ENCODE assay signal across 8 mouse cellular contexts in genomic region chr9:45429951-45430697, GRCm38 (mm10). TPM values are rescaled to one million over a fixed set of nuclear protein-coding genes. Genes with fewer than 3 reads are reported as not detected.
A peak's percentile ranks its signal among the peaks of the same experiment; 100 is the strongest.
DNase-seq lines count a peak whose midpoint lies in the region; ATAC-seq and TF ChIP-seq lines count a peak whose summit lies in the region.

No protein-coding gene starts in this region.

- H3K4me2 ChIP-seq in heart, embryonic 12.5 days: peak overlapping the region; percentile 73
- peak overlapping the region; percentile 87 for H3K4me2 ChIP-seq in midbrain, postnatal 0 days (ENCODE audit: low read depth, low read length, poor library complexity, severe bottlenecking)

- H3K9me3 ChIP-seq in heart, embryonic 12.5 days (replicated peaks): no peaks in the 10 kb centered on the region
- no peaks in the 10 kb centered on the region for H3K9me3 ChIP-seq in ES-Bruce4 (replicated peaks; ENCODE audit: control insufficient read depth, insufficient read depth, low read length, poor library complexity, severe bottlenecking)
- no peaks in the 10 kb centered on the region for H3K9me3 ChIP-seq in midbrain, postnatal 0 days (ENCODE audit: low read length)

- ATAC-seq in heart, embryonic 12.5 days (ENCODE audit: insufficient number of reproducible peaks, low FRiP score): no peak
- ATAC-seq in midbrain, postnatal 0 days (ENCODE audit: low FRiP score): peak; percentile 41

- WGBS in heart, embryonic 12.5 days: 2% methylated on average over 53 of the region's 54 CpGs
- 2% methylated on average over 43 of the region's 54 CpGs for WGBS in midbrain, postnatal 0 days

- no peak for TF ChIP-seq POLR2A in ES-Bruce4 (IDR thresholded peaks at IDR 0.05; ENCODE audit: insufficient read depth, low read length)

- H3K4me1 ChIP-seq in heart, embryonic 12.5 days (replicated peaks): peaks cover 16% of the 10 kb centered on the region
- no peaks in the 10 kb centered on the region for H3K4me1 ChIP-seq in ES-Bruce4 (ENCODE audit: control insufficient read depth, insufficient read depth, low read length)
- peaks cover 12% of the 10 kb centered on the region; the same call in 1 of the 2 replicates for H3K4me1 ChIP-seq in midbrain, postnatal 0 days (ENCODE audit: insufficient read depth, low read length)

- intact Hi-C loops in heart, postnatal 14 days (cut with DNase I): no loop called here

- 0 out of 2 replicates have a peak overlapping the region, but pooled peaks have one; percentile 28 for H3K9ac ChIP-seq in heart, embryonic 12.5 days
- H3K9ac ChIP-seq in ES-Bruce4 (ENCODE audit: low read depth, poor library complexity, severe bottlenecking): peak overlapping the region; percentile 76
- peak overlapping the region; percentile 76 for H3K9ac ChIP-seq in midbrain, postnatal 0 days (replicated peaks; ENCODE audit: low read length, poor library complexity, severe bottlenecking)

- no peak for TF ChIP-seq CTCF in ES-Bruce4 (IDR thresholded peaks at IDR 0.05; ENCODE audit: low read depth, low read length)
- TF ChIP-seq CTCF in midbrain, postnatal 0 days (IDR thresholded peaks at IDR 0.05): no peak

- H3K4me3 ChIP-seq in heart, embryonic 12.5 days: peak overlapping the region; percentile 40
- peak overlapping the region; percentile 93 for H3K4me3 ChIP-seq in ES-Bruce4 (ENCODE audit: low read depth, low read length)
- H3K4me3 ChIP-seq in midbrain, postnatal 0 days (ENCODE audit: low read depth, low read length): peak overlapping the region; percentile 77

- DNase-seq in heart, postnatal 14 days: no peak
- peak; percentile 39 for DNase-seq in embryo, embryonic 9.5 days (ENCODE audit: extremely low spot score)
- peak; percentile 37 to 54 for DNase-seq in kidney, postnatal 4 days
- DNase-seq in midbrain, postnatal 0 days (ENCODE audit: low spot score): peak; percentile 37
- DNase-seq in gastrocnemius, adult 8-10 months (ENCODE audit: low spot score in 2 of 2): no peak
- DNase-seq in MN1 (ENCODE audit: low spot score): no peak

- no peak for TF ChIP-seq EP300 in ES-Bruce4 (IDR thresholded peaks at IDR 0.05; ENCODE audit: insufficient read depth, low read depth, low read length)

- no peaks in the 10 kb centered on the region for H3K36me3 ChIP-seq in heart, embryonic 12.5 days
- no peaks in the 10 kb centered on the region for H3K36me3 ChIP-seq in ES-Bruce4 (ENCODE audit: control insufficient read depth, insufficient read depth, low read length, poor library complexity, severe bottlenecking)
- no peaks in the 10 kb centered on the region for H3K36me3 ChIP-seq in midbrain, postnatal 0 days (ENCODE audit: insufficient read depth, low read length)

- H3K27ac ChIP-seq in heart, embryonic 12.5 days (ENCODE audit: poor library complexity, severe bottlenecking): no peak overlapping the region
- H3K27ac ChIP-seq in ES-Bruce4 (ENCODE audit: insufficient read depth, low read length): no peak overlapping the region
- peak overlapping the region; percentile 76 for H3K27ac ChIP-seq in midbrain, postnatal 0 days (ENCODE audit: low read depth, low read length)

- peaks cover 82% of the 10 kb centered on the region for H3K27me3 ChIP-seq in heart, embryonic 12.5 days (replicated peaks)
- H3K27me3 ChIP-seq in ES-Bruce4 (ENCODE audit: control insufficient read depth, insufficient read depth, low read length, poor library complexity, severe bottlenecking): peaks cover 16% of the 10 kb centered on the region
- 0 out of 2 replicates have a peak, but pooled peaks cover 2% of the 10 kb centered on the region for H3K27me3 ChIP-seq in midbrain, postnatal 0 days (ENCODE audit: insufficient read depth, low read length)

RNA-seq across cellular contexts. Expression of gene Dscaml1, which starts 3.7 kb away (rescaled TPM):
- 0.05 and 0.09 TPM in 2 replicates for polyA plus RNA-seq in heart, embryonic 12.5 days (2016; fragmentation: Nextera tagmentation; extraction: Ambion mirVana)
- not detected for total RNA-seq in heart, postnatal 14 days (2021)
- polyA plus RNA-seq in ES-Bruce4 (2011; ENCODE audit: insufficient read depth, insufficient read length, low read depth, missing spikeins): 3.8 and 4.0 TPM in 2 replicates
- 39.1 and 42.1 TPM in 2 replicates for total RNA-seq in midbrain, postnatal 0 days (2014; rRNA removed)
- polyA plus RNA-seq in midbrain, postnatal 0 days (2015; fragmentation: Nextera tagmentation; extraction: Ambion mirVana): 14.4 and 14.6 TPM in 2 replicates
- not detected for total RNA-seq in gastrocnemius, adult 8-10 months (2022)

RNA-seq across cellular contexts. Expression of gene Fxyd2, which starts 30.7 kb away (rescaled TPM):
- 1.4 and 2.2 TPM in 2 replicates for polyA plus RNA-seq in heart, embryonic 12.5 days (2016; fragmentation: Nextera tagmentation; extraction: Ambion mirVana)
- total RNA-seq in heart, postnatal 14 days (2021): 1 to 10 TPM; 1.5 to 2.3 TPM
- polyA plus RNA-seq in ES-Bruce4 (2011; ENCODE audit: insufficient read depth, insufficient read length, low read depth, missing spikeins): not detected in 2 replicates
- 36.9 and 40.8 TPM in 2 replicates for total RNA-seq in midbrain, postnatal 0 days (2014; rRNA removed)
- polyA plus RNA-seq in midbrain, postnatal 0 days (2015; fragmentation: Nextera tagmentation; extraction: Ambion mirVana): 21.0 and 27.4 TPM in 2 replicates
- 1 to 10 TPM in 2 of 4 experiments, under 1 TPM in 1, not detected in 1; 0.88 to 3.6 (median 1.7) TPM for total RNA-seq in gastrocnemius, adult 8-10 months (2022)

Comparison
In these comparisons a context has a peak if more than half of its experiments do, and no peak if none do; other contexts are left out.
1. H3K4me3 ChIP-seq: peak in every context shown above with its lines; median percentile 93 in ES-Bruce4; 77 in midbrain, postnatal 0 days; 40 in heart, embryonic 12.5 days.
2. DNase-seq: peak in embryo, embryonic 9.5 days (single experiment), kidney, postnatal 4 days (2 of 2) and midbrain, postnatal 0 days (single experiment); none in heart, postnatal 14 days (0 of 2), gastrocnemius, adult 8-10 months (0 of 2) and MN1 (single experiment).
3. RNA of gene Dscaml1, which starts 3.7 kb away (total RNA-seq): 39.1 to 42.1 TPM in midbrain, postnatal 0 days; not detected in heart, postnatal 14 days and not detected in gastrocnemius, adult 8-10 months; every median in the first group is over 10 times any median in the second.
4. Peak in every context shown above with its lines, with median percentiles within 50 percentile points of each other: H3K9ac ChIP-seq.